Mouse (Mus musculus) forebrain, embryonic 12.5 days (tissue): ENCODE results near the gene Zfp708. TPM values are rescaled to one million over a fixed set of nuclear protein-coding genes. Genes with fewer than 3 reads are reported as not detected.
"Not testable (repeated sequence)": the region's sequence is repeated elsewhere in the genome, so short reads cannot be mapped to it uniquely, and the experiment has no call there.

ENCODE experiments used
- ATAC-seq: fragments of 200-750 bp; cut with Nextera tagmentation; 2 replicates; pipeline ENCODE4 v1.8.0; 2017; ENCODE audit warnings: moderate TSS enrichment; ENCODE audit not compliant: low FRiP score
- H3K27ac ChIP-seq: fragments of 300-500 bp; sonication (generic); 2 replicates; pipeline ENCODE4 v1.5.1; 2016; ENCODE audit warnings: mild to moderate bottlenecking
- H3K27me3 ChIP-seq: fragments of 300-500 bp; sonication (generic); 2 replicates; pipeline ENCODE4 v1.6.1; 2016; ENCODE audit warnings: mild to moderate bottlenecking
- H3K36me3 ChIP-seq: fragments of 300-500 bp; sonication (generic); replicated peaks from 2 replicates; pipeline ENCODE4 v1.6.1; 2016; ENCODE audit warnings: mild to moderate bottlenecking
- H3K4me1 ChIP-seq: fragments of 300-500 bp; sonication (generic); 2 replicates; pipeline ENCODE4 v1.6.1; 2016
- H3K4me2 ChIP-seq: fragments of 300-500 bp; sonication (generic); 2 replicates; pipeline ENCODE4 v1.6.1; 2016; ENCODE audit warnings: mild to moderate bottlenecking, moderate library complexity
- H3K4me3 ChIP-seq: fragments of 300-500 bp; sonication (generic); replicated peaks from 2 replicates; pipeline ENCODE4 v1.5.1; 2016; ENCODE audit warnings: mild to moderate bottlenecking
- H3K9ac ChIP-seq: fragments of 300-500 bp; sonication (generic); 2 replicates; pipeline ENCODE4 v1.6.1; 2016; ENCODE audit warnings: mild to moderate bottlenecking
- H3K9me3 ChIP-seq: fragments of 300-500 bp; sonication (generic); 2 replicates; pipeline ENCODE4 v1.6.1; 2016
- WGBS: fragments of 180-500 bp; shearing (Covaris S2); methylation state at CpG from one replicate; pipeline ENCODE4 v1.1.7; 2016; 5-methylcytosine and 5-hydroxymethylcytosine counted together
- polyA plus RNA-seq: library from polyadenylated mRNA; unstranded; fragments of >200 nt; fragmentation: Nextera tagmentation; extraction: Ambion mirVana; gene quantifications from 2 replicates; pipeline ENCODE4 v1.2.1, GENCODE M21; 2016

The Zfp708 gene
- 9.4 and 10.0 TPM in 2 replicates for polyA plus RNA-seq

DNA sequence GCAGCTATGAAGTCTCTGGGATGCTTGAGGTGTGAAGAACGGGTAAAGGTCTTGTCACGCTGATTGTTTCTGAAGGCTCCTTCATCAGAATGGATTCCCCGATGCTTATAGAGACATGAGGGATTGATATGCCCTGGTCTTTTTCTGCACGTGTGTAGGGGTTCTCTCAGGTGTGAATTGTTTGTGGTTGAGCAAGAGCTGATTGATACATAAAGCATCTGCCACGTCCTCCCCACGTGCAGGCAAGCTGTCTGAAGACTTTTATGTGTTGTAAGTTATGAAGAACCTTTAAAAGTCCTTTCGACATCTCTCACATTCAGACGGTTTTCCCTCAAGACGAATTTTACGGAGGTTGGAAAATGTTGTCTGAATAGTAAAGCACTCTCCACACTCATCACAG, at the start of gene Zfp708:
Gene Zfp708, minus strand, starts transcription at position 101 of the 400 bp plus-strand sequence.
- no peaks in the 10 kb centered on the region for H3K9me3 ChIP-seq
- ATAC-seq: no peak
- no peak within 1 kb of the TSS for H3K4me3 ChIP-seq
- 94% methylated on average over 10 of the region's 10 CpGs for WGBS
- no peaks in the 10 kb centered on the region; the same call in 1 of the 2 replicates for H3K36me3 ChIP-seq
- no peak within 1 kb of the TSS for H3K27ac ChIP-seq
- no peaks in the 10 kb centered on the region for H3K4me1 ChIP-seq
- H3K27me3 ChIP-seq: no peaks in the 10 kb centered on the region
- no peak within 1 kb of the TSS for H3K4me2 ChIP-seq
- H3K9ac ChIP-seq: no peak within 1 kb of the TSS

DNA sequence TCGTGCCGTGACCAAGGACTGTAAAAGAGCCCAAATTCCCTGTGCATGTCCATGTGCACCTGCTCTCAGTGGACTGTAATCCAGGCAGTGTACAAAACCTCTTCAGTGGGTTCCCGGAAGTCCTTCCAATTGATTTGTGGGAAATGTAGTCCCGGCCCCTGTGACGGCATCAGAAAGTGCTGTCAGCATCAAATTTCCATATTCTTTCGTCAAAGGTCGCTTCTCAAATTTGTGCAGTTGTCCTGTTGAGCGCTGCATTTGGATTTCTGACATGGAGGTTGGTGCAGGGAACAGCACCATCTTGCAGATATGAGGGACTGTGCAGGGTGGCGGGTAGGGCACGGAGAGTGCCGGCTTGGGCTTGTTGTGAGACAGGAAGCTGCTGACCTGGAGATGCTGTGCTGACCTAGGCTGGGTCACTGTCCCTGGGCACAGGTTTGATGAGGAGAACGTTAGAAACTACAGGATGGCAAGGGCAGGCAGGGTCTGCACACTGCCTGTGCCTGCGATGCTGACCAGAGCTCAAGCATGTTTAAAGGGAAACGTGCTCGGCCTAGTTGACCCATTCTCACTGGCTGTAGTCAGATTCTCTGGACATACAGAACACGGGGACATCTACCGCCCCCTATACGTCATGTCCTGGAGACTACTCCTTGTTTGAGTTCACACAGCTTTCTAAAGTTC, 30.4 kb upstream of the Zfp708 start:
- 0 out of 2 replicates have a peak overlapping the region, but pooled peaks have one; percentile 9 for H3K27ac ChIP-seq
- H3K4me1 ChIP-seq: peaks cover 8% of the 10 kb centered on the region
- H3K9me3 ChIP-seq: no peaks in the 10 kb centered on the region
- H3K9ac ChIP-seq: peak overlapping the region; percentile 62
- no peaks in the 10 kb centered on the region for H3K27me3 ChIP-seq
- H3K4me2 ChIP-seq: peak overlapping the region; percentile 74
- no peaks in the 10 kb centered on the region for H3K36me3 ChIP-seq
- 2% methylated on average over 18 of the region's 18 CpGs for WGBS
- peak overlapping the region; percentile 64 for H3K4me3 ChIP-seq
- peak; percentile 97 for ATAC-seq

DNA sequence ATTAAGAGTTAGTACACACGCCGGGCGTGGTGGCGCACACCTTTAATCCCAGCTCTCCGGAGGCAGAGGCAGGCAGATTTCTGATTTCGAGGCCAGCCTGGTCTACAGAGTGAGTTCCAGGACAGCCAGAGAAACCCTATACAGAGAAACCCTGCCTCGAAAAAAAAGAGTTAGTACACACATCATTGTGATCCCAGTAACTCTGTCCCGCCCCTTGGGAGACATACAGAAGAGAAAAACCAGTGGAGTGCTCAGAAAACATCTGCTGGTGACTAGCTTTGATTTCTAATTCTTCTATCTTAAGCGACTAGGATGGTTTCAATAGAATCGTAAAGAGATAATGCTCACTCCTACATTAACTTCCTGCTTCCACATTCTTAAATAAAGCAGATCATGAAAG, 29.7 kb upstream of the Zfp708 start:
- not testable (repeated sequence) for H3K4me3 ChIP-seq, H3K36me3 ChIP-seq, H3K27ac ChIP-seq, H3K27me3 ChIP-seq, H3K9ac ChIP-seq, H3K9me3 ChIP-seq, H3K4me1 ChIP-seq
- 0 out of 2 replicates have a peak overlapping the region, but pooled peaks have one; percentile 74 for H3K4me2 ChIP-seq
- 82% methylated on average over 10 of the region's 10 CpGs for WGBS
- peak; percentile 28; the same call in 1 of the 2 replicates for ATAC-seq

DNA sequence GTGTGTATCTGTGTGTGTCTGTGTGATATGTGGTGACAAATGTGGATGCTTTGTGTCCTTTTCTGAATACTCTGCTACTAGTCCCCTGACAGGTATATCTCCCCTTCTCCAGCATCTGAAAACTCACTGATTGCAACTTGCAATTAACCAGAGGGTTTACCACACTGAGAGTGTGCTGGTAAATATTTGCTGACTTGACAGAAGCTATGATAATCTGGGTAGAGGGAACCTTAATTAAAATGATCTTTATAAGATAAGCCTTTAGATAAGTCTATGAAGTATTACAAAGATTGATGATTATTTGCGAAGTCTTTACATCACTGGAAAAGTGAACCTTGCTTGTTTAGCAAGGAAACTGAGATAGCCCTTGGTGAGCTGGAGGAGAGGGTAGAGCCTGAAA, 26.7 kb upstream of the Zfp708 start:
- Histone ChIP-seq H3K27me3 (no peaks in the 10 kb centered on the region), H3K9me3 (no peaks in the 10 kb centered on the region), H3K9ac (no peak overlapping the region), H3K4me3 (no peak overlapping the region), H3K36me3 (no peaks in the 10 kb centered on the region), H3K27ac (no peak overlapping the region), H3K4me1 (peaks cover 8% of the 10 kb centered on the region), H3K4me2 (no peak overlapping the region)
- no peak for ATAC-seq
- 87% methylated on average over 1 of the region's 1 CpGs for WGBS

DNA sequence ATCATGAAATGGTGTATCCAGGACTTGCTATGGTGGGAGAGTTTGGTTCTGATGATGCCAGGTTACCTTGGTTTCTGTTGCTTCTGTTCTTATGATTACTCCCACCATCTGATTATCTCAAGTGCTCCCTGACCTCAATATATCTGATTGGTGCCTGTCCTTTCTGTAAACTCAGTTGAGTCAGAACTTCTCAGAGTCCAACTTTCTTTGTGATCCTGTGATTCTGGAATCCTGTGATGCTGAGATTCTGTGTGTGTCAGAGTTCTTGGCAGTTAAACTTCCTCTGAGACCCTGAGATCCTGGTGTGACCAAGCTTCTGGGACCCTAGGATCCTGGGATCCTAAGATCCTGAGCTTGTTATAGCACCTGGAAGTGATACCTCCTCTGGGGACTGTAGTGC, 23.6 kb upstream of the Zfp708 start, which contains the start of gene Zfp759:
Gene Zfp759, plus strand, starts transcription at position 301 of the 400 bp plus-strand sequence.
- ATAC-seq, H3K4me1 ChIP-seq, H3K27ac ChIP-seq, H3K4me3 ChIP-seq, H3K9ac ChIP-seq, H3K36me3 ChIP-seq, H3K4me2 ChIP-seq, H3K9me3 ChIP-seq, H3K27me3 ChIP-seq: not testable (repeated sequence)

DNA sequence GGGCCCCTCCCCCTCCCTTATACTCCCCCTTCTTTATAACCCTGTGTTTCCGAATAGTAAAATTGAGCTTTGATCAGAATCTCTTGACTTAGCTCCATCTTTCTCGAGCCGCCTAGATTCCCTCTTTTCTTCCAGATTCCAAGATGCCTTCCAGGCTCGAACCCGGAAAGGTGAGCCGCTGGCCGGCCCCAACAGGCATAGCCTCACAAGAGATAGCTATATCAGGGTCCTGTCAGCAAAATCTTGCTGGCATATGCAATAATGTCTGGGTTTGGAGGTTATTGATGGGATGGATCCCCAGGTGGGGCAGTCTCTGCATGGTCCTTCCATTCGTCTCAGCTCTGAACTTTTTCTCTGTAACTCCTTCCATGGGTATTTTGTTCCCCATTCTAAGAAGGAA, 18.4 kb upstream of the Zfp708 start, which contains the start of gene Rslcan18:
Gene Rslcan18, minus strand, starts transcription at position 101 of the 400 bp plus-strand sequence.
- not testable (repeated sequence) for H3K27me3 ChIP-seq, H3K9me3 ChIP-seq, H3K9ac ChIP-seq, H3K4me1 ChIP-seq, H3K4me3 ChIP-seq, H3K4me2 ChIP-seq, H3K27ac ChIP-seq, H3K36me3 ChIP-seq, ATAC-seq
- 94% methylated on average over 8 of the region's 8 CpGs for WGBS

DNA sequence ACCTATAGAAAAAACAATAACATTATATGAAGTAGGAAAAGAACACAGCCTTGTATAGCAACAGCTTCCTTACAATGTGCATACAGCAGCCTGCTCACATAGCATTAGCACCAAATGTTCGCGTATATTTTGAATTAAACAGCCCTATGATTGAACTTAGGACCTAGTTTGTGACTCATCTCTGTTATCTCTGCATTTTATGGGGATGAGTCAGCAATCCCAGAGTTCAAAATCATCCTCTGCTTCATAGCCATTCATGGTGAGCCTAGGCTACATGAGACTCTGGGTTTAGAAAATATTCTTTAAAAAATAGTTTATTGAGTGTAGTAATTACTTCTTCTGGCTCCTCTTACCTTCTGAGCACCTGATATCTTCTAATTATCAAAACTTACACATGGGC, 15.5 kb upstream of the Zfp708 start:
- Histone ChIP-seq H3K4me1 (no peaks in the 10 kb centered on the region), H3K9me3 (no peaks in the 10 kb centered on the region), H3K27ac (no peak overlapping the region), H3K36me3 (no peaks in the 10 kb centered on the region), H3K4me3 (no peak overlapping the region), H3K4me2 (no peak overlapping the region), H3K27me3 (no peaks in the 10 kb centered on the region), H3K9ac (no peak overlapping the region)
- 91% methylated on average over 2 of the region's 2 CpGs for WGBS
- no peak for ATAC-seq

DNA sequence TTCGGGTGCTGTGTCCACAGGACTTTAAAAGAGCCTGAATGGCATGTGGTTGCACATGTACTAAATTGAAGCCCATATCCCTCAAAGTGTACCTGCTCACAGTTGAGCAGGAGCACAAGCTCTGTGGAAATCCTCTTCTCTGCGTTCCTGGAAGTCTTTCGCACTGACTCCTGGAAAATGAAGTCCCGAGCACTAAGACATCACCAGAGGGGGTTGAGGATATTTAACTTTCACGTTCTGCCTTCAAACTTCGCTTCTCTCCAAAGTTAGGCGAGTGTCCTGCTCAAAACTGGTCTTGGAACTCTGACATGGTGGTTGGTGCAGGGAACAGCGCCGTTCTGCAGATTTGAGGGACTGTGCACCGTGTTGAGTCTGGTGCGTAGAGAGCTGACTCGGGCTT, 14.3 kb upstream of the Zfp708 start:
- no peaks in the 10 kb centered on the region for H3K9me3 ChIP-seq
- H3K9ac ChIP-seq: no peak overlapping the region
- no peak overlapping the region for H3K4me3 ChIP-seq
- no peak for ATAC-seq
- no peak overlapping the region for H3K4me2 ChIP-seq
- no peaks in the 10 kb centered on the region for H3K36me3 ChIP-seq
- no peaks in the 10 kb centered on the region for H3K27me3 ChIP-seq
- no peak overlapping the region for H3K27ac ChIP-seq
- 80% methylated on average over 12 of the region's 12 CpGs for WGBS
- H3K4me1 ChIP-seq: peaks cover 8% of the 10 kb centered on the region

DNA sequence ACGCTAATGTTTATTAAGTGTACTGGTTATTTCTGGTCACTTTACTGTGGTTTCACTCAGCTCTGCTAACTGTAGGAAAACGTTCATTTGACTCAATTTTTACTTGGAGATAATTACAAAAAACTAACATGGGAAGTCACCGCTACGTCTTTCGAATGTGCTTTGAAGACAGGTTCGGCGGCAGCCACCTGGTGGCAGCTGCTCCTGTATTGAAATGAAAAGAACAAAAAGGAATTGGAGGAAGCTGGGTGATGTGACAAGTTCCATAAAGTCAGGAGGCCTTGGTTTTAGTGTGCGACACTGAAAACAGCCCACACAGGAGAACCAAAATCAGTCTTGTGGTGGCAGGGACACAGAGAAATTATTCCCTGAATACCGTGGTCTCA, 11.0 kb upstream of the Zfp708 start:
- H3K9ac ChIP-seq: no peak overlapping the region
- 3% methylated on average over 9 of the region's 9 CpGs for WGBS
- no peaks in the 10 kb centered on the region for H3K9me3 ChIP-seq
- H3K27ac ChIP-seq: no peak overlapping the region
- peaks cover 8% of the 10 kb centered on the region for H3K4me1 ChIP-seq
- H3K4me3 ChIP-seq: peak overlapping the region; percentile 63
- peaks cover 7% of the 10 kb centered on the region; the same call in 1 of the 2 replicates for H3K36me3 ChIP-seq
- no peaks in the 10 kb centered on the region for H3K27me3 ChIP-seq
- peak; percentile 62; the same call in 1 of the 2 replicates for ATAC-seq
- peak overlapping the region; percentile 71 for H3K4me2 ChIP-seq

DNA sequence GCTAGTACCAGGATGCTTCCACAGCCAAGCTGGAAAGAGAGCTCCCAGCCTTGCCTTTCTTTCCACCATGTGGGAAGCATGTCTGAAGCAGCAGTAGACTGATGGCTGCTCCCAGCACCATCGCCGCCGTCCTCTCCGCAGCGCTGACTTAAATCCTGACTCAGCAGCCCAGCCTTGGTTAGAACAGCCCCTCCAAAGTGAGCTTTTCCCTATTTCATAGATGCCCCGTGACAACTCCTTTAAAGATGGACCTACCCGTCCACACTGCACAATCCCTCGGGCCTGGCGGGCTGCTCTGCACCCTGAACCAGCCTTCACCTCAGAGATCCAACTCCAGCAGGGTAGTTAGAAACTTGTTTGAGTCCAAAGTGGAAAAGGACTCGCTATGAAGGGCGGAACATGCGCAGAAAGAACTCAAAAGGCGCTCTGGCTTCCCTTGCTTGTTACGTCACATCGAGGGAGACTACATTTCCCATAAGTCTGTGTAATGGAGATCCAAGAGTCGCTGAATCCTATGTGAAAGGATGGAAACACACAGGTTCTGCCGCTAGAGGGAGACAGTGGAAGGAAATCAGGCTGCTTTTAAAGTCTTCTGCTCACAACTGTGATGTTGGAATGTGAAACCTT, 10.5 kb upstream of the Zfp708 start, which contains the start of gene Gm28557:
Gene Gm28557, minus strand, starts transcription at position 411 of the 627 bp plus-strand sequence.
- Histone ChIP-seq H3K36me3 (peaks cover 7% of the 10 kb centered on the region; the same call in 1 of the 2 replicates), H3K27me3 (no peaks in the 10 kb centered on the region), H3K4me3 (peak within 1 kb of the TSS; percentile 63), H3K4me2 (peak within 1 kb of the TSS; percentile 71), H3K27ac (peak within 1 kb of the TSS; percentile 50; the same call in 1 of the 2 replicates), H3K4me1 (peaks cover 8% of the 10 kb centered on the region), H3K9ac (peak within 1 kb of the TSS; percentile 62), H3K9me3 (no peaks in the 10 kb centered on the region)
- under 1% methylated on average over 17 of the region's 17 CpGs for WGBS
- peak; percentile 98 for ATAC-seq

DNA sequence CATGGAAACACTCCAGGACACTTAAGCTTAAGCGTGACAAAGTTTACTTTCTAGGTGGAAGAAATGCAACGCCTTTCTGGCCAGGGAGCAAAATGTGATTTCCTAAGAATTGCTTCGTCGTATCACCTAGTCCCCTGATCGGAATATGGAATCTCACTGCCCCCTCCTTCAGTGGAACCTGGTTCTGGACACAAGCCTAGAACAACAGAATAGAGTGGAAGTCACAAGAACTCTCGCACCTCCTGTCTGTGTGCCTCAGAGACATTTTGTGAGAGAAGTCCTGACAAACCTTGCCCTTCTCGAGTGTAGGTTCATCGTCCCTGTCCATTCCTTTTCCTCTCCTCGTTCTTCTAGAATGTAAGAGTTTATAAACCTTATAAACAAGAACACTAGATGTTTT, 9.9 kb upstream of the Zfp708 start:
- Histone ChIP-seq H3K36me3 (peaks cover 7% of the 10 kb centered on the region; the same call in 1 of the 2 replicates), H3K9ac (peak overlapping the region; percentile 62), H3K4me2 (peak overlapping the region; percentile 71), H3K4me3 (peak overlapping the region; percentile 63), H3K4me1 (peaks cover 8% of the 10 kb centered on the region), H3K9me3 (no peaks in the 10 kb centered on the region), H3K27ac (no peak overlapping the region), H3K27me3 (no peaks in the 10 kb centered on the region)
- ATAC-seq: no peak
- WGBS: 73% methylated on average over 9 of the region's 9 CpGs

DNA sequence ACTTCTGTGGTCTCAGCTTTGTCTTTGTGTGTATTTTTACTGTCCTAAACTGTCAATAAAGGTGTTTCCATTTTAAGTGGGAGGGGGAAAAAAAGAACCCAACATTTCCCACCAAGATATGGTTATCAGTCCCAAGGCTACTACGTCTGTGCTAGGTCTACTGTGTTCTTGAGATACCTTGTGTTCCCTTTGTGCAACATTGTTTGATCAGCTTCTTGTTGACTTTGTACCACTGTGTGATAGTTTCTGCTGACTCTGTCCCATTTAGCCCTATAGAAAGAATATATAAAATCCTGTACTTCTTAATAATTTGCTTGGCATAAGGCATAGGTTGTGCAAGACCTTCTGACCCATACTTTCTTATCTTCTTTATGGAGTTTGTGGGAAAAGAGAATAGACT, 7.6 kb downstream of the Zfp708 start:
- H3K9ac ChIP-seq: no peak overlapping the region
- no peak overlapping the region for H3K27ac ChIP-seq
- ATAC-seq: no peak
- H3K27me3 ChIP-seq: no peaks in the 10 kb centered on the region
- H3K4me1 ChIP-seq: no peaks in the 10 kb centered on the region
- H3K9me3 ChIP-seq: no peaks in the 10 kb centered on the region
- H3K36me3 ChIP-seq: no peaks in the 10 kb centered on the region
- H3K4me3 ChIP-seq: no peak overlapping the region
- no peak overlapping the region for H3K4me2 ChIP-seq
- WGBS: 89% methylated on average over 1 of the region's 1 CpGs
